Mouse (Mus musculus) CH12.LX (cell line): Measurements from ENCODE around the gene Flt1. TPM values are rescaled to one million over a fixed set of nuclear protein-coding genes. Genes with fewer than 3 reads are reported as not detected.

Source experiments
- DNase-seq: peaks from one replicate; pipeline ENCODE4 v3.0.0-alpha.2; 2013; ENCODE audit errors: extremely low read depth
- H3K27ac ChIP-seq: 2 replicates; pipeline ENCODE4 v1.5.1; 2012; ENCODE audit warnings: low read depth, mild to moderate bottlenecking, control low read depth, moderate library complexity; ENCODE audit not compliant: insufficient read depth
- H3K27me3 ChIP-seq: replicated peaks from 2 replicates; pipeline ENCODE3; 2012; ENCODE audit warnings: inconsistent platforms
- H3K36me3 ChIP-seq, 2 experiments: replicated peaks in 1 of 2; 2 replicates each; pipeline versions ENCODE3 to v1.6.1; 2012; ENCODE audit warnings: inconsistent platforms in 1 of 2, low read length in 1 of 2, mild to moderate bottlenecking in 1 of 2, mixed read lengths in 1 of 2, moderate library complexity in 1 of 2; ENCODE audit not compliant: control insufficient read depth in 1 of 2, insufficient read depth in 1 of 2
- H3K4me1 ChIP-seq, 2 experiments: 2 replicates each; pipeline ENCODE4 v1.6.1; 2012; ENCODE audit warnings: inconsistent platforms in 1 of 2, moderate library complexity in 1 of 2; ENCODE audit not compliant: insufficient read depth in 2 of 2, control insufficient read depth in 1 of 2
- H3K4me2 ChIP-seq: 2 replicates; pipeline ENCODE4 v1.6.1; 2012; ENCODE audit warnings: low read depth, mild to moderate bottlenecking, control low read depth; ENCODE audit not compliant: poor library complexity, insufficient read depth, severe bottlenecking
- H3K4me3 ChIP-seq, 3 experiments: fragments of 150-350 bp in 1 of 3; sonication (generic) in 1 of 3; replicated peaks in 1 of 3; 2 replicates each; pipeline versions ENCODE3 to v1.5.1; 2011 to 2012; ENCODE audit warnings: low read depth in 2 of 3, low read length in 2 of 3, mild to moderate bottlenecking in 2 of 3, moderate library complexity in 2 of 3, control low read depth in 1 of 3, improper control_type of control experiment in 1 of 3, inconsistent platforms in 1 of 3, mixed read lengths in 1 of 3; ENCODE audit not compliant: poor library complexity in 1 of 3
- H3K79me2 ChIP-seq: replicated peaks from 2 replicates; pipeline ENCODE4 v1.6.1; 2012; ENCODE audit warnings: mild to moderate bottlenecking, moderate library complexity; ENCODE audit not compliant: control insufficient read depth, poor library complexity, insufficient read depth, severe bottlenecking; ENCODE audit errors: extremely low read depth
- H3K9ac ChIP-seq: 2 replicates; pipeline ENCODE4 v1.6.1; 2012; ENCODE audit warnings: low read depth, mild to moderate bottlenecking, control low read depth, moderate library complexity; ENCODE audit not compliant: insufficient read depth
- H3K9me3 ChIP-seq: replicated peaks from 2 replicates; pipeline ENCODE3; 2012; ENCODE audit warnings: low read length, inconsistent platforms, mixed read lengths
- BHLHE40 ChIP-seq: IDR thresholded peaks from 2 replicates; pipeline ENCODE4 v1.6.1; 2011; ENCODE audit warnings: mild to moderate bottlenecking, low read depth, low read length, improper control_type of control experiment
- CHD1 ChIP-seq: IDR thresholded peaks from 2 replicates; pipeline ENCODE4 v1.6.1; 2012; ENCODE audit warnings: low read depth, low read length, improper control_type of control experiment, inconsistent platforms
- CHD2 ChIP-seq: IDR thresholded peaks from 2 replicates; pipeline ENCODE4 v1.6.1; 2011; ENCODE audit warnings: low read length, improper control_type of control experiment
- EP300 ChIP-seq: IDR thresholded peaks from 2 replicates; pipeline ENCODE4 v1.6.1; 2011; ENCODE audit warnings: low read length, improper control_type of control experiment
- ETS1 ChIP-seq: conservative IDR thresholded peaks from 2 replicates; pipeline ENCODE4 v1.6.1; 2012; ENCODE audit warnings: low read depth, mild to moderate bottlenecking, inconsistent platforms, low read length, improper control_type of control experiment, moderate library complexity
- HCFC1 ChIP-seq: IDR thresholded peaks from 2 replicates; pipeline ENCODE4 v1.6.1; 2012; ENCODE audit warnings: low read depth, mild to moderate bottlenecking, inconsistent platforms, low read length, improper control_type of control experiment
- IRF4 ChIP-seq: IDR thresholded peaks from 2 replicates; pipeline ENCODE4 v1.6.1; 2014; ENCODE audit warnings: low read depth, mild to moderate bottlenecking, inconsistent platforms, low read length, improper control_type of control experiment
- JUN ChIP-seq: IDR thresholded peaks from 2 replicates; pipeline ENCODE4 v1.6.1; 2011; ENCODE audit warnings: low read depth, mild to moderate bottlenecking, low read length, improper control_type of control experiment, moderate library complexity; ENCODE audit not compliant: insufficient read depth
- JUND ChIP-seq: conservative IDR thresholded peaks from 2 replicates; pipeline ENCODE4 v1.6.1; 2011; ENCODE audit warnings: low read depth, low read length, improper control_type of control experiment
- KAT2A ChIP-seq: IDR thresholded peaks from 2 replicates; pipeline ENCODE4 v1.6.1; 2012; ENCODE audit warnings: low read length, improper control_type of control experiment, inconsistent platforms; ENCODE audit not compliant: insufficient replicate concordance
- MAX ChIP-seq: IDR thresholded peaks from 2 replicates; pipeline ENCODE4 v1.6.1; 2011; ENCODE audit warnings: low read length, improper control_type of control experiment
- MEF2A ChIP-seq: IDR thresholded peaks from 2 replicates; pipeline ENCODE4 v1.6.1; 2014; ENCODE audit warnings: low read depth, mild to moderate bottlenecking, inconsistent platforms, low read length, improper control_type of control experiment, borderline replicate concordance
- MYC ChIP-seq: IDR thresholded peaks from 2 replicates; pipeline ENCODE4 v1.6.1; 2011; ENCODE audit warnings: low read depth, mild to moderate bottlenecking, improper control_type of control experiment, low read length
- NRF1 ChIP-seq: IDR thresholded peaks from 2 replicates; pipeline ENCODE4 v1.6.1; 2014; ENCODE audit warnings: low read depth, mild to moderate bottlenecking, inconsistent platforms, low read length, improper control_type of control experiment, moderate library complexity
- POLR2A ChIP-seq: IDR thresholded peaks from 2 replicates; pipeline ENCODE4 v1.6.1; 2011; ENCODE audit warnings: low read depth, mild to moderate bottlenecking, improper control_type of control experiment, low read length
- RAD21 ChIP-seq: IDR thresholded peaks from 2 replicates; pipeline ENCODE4 v1.6.1; 2011; ENCODE audit warnings: low read depth, mild to moderate bottlenecking, low read length, improper control_type of control experiment, moderate library complexity
- TBP ChIP-seq: conservative IDR thresholded peaks from 2 replicates; pipeline ENCODE4 v1.6.1; 2011; ENCODE audit warnings: low read depth, low read length, improper control_type of control experiment
- TCF12 ChIP-seq: IDR thresholded peaks from 2 replicates; pipeline ENCODE4 v1.6.1; 2014; ENCODE audit warnings: low read depth, mild to moderate bottlenecking, inconsistent platforms, low read length, improper control_type of control experiment
- UBTF ChIP-seq: IDR thresholded peaks from 2 replicates; pipeline ENCODE4 v1.6.1; 2012; ENCODE audit warnings: low read depth, mild to moderate bottlenecking, inconsistent platforms, low read length, improper control_type of control experiment, moderate library complexity
- USF2 ChIP-seq: conservative IDR thresholded peaks from 2 replicates; pipeline ENCODE4 v1.6.1; 2011; ENCODE audit warnings: low read depth, low read length, improper control_type of control experiment
- ZC3H11A ChIP-seq: IDR thresholded peaks from 2 replicates; pipeline ENCODE4 v1.6.1; 2012; ENCODE audit warnings: low read depth, mild to moderate bottlenecking, inconsistent platforms, low read length, improper control_type of control experiment
- ZKSCAN1 ChIP-seq: IDR thresholded peaks from 2 replicates; pipeline ENCODE4 v1.6.1; 2012; ENCODE audit warnings: low read depth, inconsistent platforms, low read length, improper control_type of control experiment, borderline replicate concordance
- ZNF384 ChIP-seq: IDR thresholded peaks from 2 replicates; pipeline ENCODE4 v1.6.1; 2012; ENCODE audit warnings: low read depth, low read length, improper control_type of control experiment, inconsistent platforms
- dilution Hi-C: fragments of 300-500 bp; cut with MboI; formaldehyde crosslinking; loops from 2 replicates; pipeline ENCODE4 v1.14.3; 2020; ENCODE audit warnings: low sequenced_read_pairs; ENCODE audit not compliant: extremely low pct_unique_long_range_greater_than_20kb, extremely low pct_ligation_motif_present
- in situ Hi-C: fragments of 300-500 bp; cut with MboI; formaldehyde crosslinking; loops from 3 replicates; pipeline ENCODE4 v1.14.3; 2019; ENCODE audit warnings: low sequenced_read_pairs, low pct_ligation_motif_present, low pct_unique_long_range_greater_than_20kb, mixed read lengths
- polyA plus RNA-seq: library from polyadenylated mRNA; unstranded; fragments of >175 nt; gene quantifications from 2 replicates; pipeline ENCODE4 v1.2.1, GENCODE M21; 2012; ENCODE audit warnings: low read depth; ENCODE audit not compliant: insufficient read length
- total RNA-seq, 2 experiments: library from RNA; depleted of rRNA; stranded (reverse); fragments of 300-350 nt in 1 of 2; fragments of >200 nt in 1 of 2; gene quantifications; 2 replicates each; pipeline ENCODE4 v1.2.3; 2012 to 2014

Gene Flt1
- total and polyA plus RNA-seq, 3 experiments, result 0.27 to 0.94 (median 0.47) TPM

DNA sequence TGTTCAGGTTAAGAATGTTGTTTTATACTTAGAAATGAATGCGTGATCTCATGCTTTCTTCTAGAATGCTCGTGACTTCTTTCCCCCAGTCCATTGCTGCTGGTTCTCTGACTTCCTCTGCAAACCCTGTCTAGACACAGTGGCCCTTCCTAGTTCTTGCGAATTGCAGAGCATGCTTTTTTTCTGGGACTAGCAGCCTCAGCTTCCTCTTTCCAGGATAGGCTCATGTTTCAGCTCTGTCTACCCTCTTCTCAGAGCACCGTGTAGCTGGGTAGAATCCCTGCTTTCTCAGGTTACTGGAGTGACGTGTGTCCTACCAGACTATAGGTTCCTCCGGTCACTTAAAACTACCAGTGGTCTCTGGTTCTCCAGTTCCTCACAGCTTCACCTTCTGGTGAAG lies 183.5 kb downstream of the Flt1 start:
- Histone ChIP-seq H3K79me2 (no peaks in the 10 kb centered on the region), H3K27me3 (no peaks in the 10 kb centered on the region), H3K4me2 (no peak overlapping the region), H3K4me1 (no peaks in the 10 kb centered on the region), H3K4me3 (no peak overlapping the region), H3K36me3 (peaks cover 67 to 90% of the 10 kb centered on the region in 2 experiments), H3K9me3 (no peaks in the 10 kb centered on the region), H3K9ac (no peak overlapping the region), H3K27ac (no peak overlapping the region)
- no peak for TF ChIP-seq UBTF
- no peak for TF ChIP-seq NRF1
- no peak for TF ChIP-seq ETS1
- no peak for TF ChIP-seq TCF12
- TF ChIP-seq MAX, result no peak
- no peak for TF ChIP-seq CHD1
- no peak for TF ChIP-seq TBP
- no peak for TF ChIP-seq BHLHE40
- no peak for TF ChIP-seq EP300
- no peak for TF ChIP-seq JUN
- no peak for TF ChIP-seq ZKSCAN1
- TF ChIP-seq POLR2A, result no peak
- TF ChIP-seq IRF4, result no peak
- no peak for TF ChIP-seq RAD21
- no peak for TF ChIP-seq ZC3H11A
- no peak for TF ChIP-seq CHD2
- TF ChIP-seq USF2, result no peak
- no peak for TF ChIP-seq KAT2A
- TF ChIP-seq ZNF384, result no peak
- dilution Hi-C loops (no loop called here), in situ Hi-C loops (no loop called here)
- no peak for DNase-seq

DNA sequence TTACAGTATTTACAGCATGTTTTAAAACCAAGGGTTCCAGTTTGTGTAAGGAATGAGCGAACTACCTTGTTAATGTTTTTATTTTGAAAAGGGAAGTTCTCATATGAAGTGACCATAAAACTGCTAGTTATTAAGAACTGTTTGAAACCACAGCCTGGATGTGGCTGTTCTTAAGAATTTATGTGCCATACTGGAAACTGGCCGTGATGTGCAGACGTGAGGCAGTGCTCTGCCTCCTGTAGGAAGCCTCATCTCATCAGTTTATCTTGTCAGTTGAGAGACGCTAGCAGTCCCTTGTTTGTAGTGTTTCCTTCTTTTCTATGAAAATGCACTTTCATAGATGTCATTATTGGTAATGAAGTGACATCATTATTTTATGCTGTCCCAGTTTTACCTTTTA lies 186.0 kb downstream of the Flt1 start:
- dilution Hi-C loops (no loop called here), in situ Hi-C loops (no loop called here)
- no peaks in the 10 kb centered on the region for H3K79me2 ChIP-seq
- TF ChIP-seq MEF2A, result no peak
- no peak for TF ChIP-seq HCFC1
- TF ChIP-seq ZC3H11A, result no peak
- no peak for TF ChIP-seq KAT2A
- no peak for TF ChIP-seq MYC
- no peak for TF ChIP-seq JUND
- H3K9ac ChIP-seq, result no peak overlapping the region
- H3K36me3 ChIP-seq, result peaks cover 71 to 88% of the 10 kb centered on the region in 2 experiments
- no peak overlapping the region for H3K27ac ChIP-seq
- no peaks in the 10 kb centered on the region for H3K27me3 ChIP-seq
- H3K4me3 ChIP-seq, result no peak overlapping the region
- no peaks in the 10 kb centered on the region for H3K9me3 ChIP-seq
- H3K4me1 ChIP-seq, result no peaks in the 10 kb centered on the region
- no peak overlapping the region for H3K4me2 ChIP-seq
- DNase-seq, result no peak
